Mouse (Mus musculus) lung, postnatal 0 days (tissue): ENCODE data around the gene Rln1.

Source experiments
- CTCF ChIP-seq: IDR thresholded peaks from 2 replicates; pipeline ENCODE4 v1.5.1; 2016; ENCODE audit warnings: antibody characterized with exemption, mild to moderate bottlenecking
- EP300 ChIP-seq: IDR thresholded peaks from 2 replicates; pipeline ENCODE4 v1.6.1; 2016; ENCODE audit warnings: antibody characterized with exemption, mild to moderate bottlenecking, control low read depth

GRCm38 (mm10) chr19:29294756-29295155 is 39.7 kb downstream of the Rln1 start:
- TF ChIP-seq CTCF (no peak), EP300 (no peak)
